In genomic region chr6:6005762-6006431, GRCm38 (mm10) we compare ENCODE assay signal across 8 mouse cellular contexts.
DNase-seq lines count a peak whose midpoint lies in the region; ATAC-seq and TF ChIP-seq lines count a peak whose summit lies in the region.

No protein-coding gene starts in this region.

- H3K27ac ChIP-seq in hindbrain, postnatal 0 days, result no peak overlapping the region

- H3K9me3 ChIP-seq in hindbrain, postnatal 0 days (ENCODE audit: low read length), result no peaks in the 10 kb centered on the region

- H3K4me3 ChIP-seq in hindbrain, postnatal 0 days (ENCODE audit: low read length), result peak overlapping the region; percentile 57

- peak overlapping the region; percentile 92 for H3K4me2 ChIP-seq in hindbrain, postnatal 0 days (ENCODE audit: low read depth, low read length)

- H3K27me3 ChIP-seq in hindbrain, postnatal 0 days (ENCODE audit: insufficient read depth, low read length), result no peaks in the 10 kb centered on the region

- H3K9ac ChIP-seq in hindbrain, postnatal 0 days (replicated peaks; ENCODE audit: low read length), result peak overlapping the region; percentile 41; the same call in 1 of the 2 replicates

- H3K36me3 ChIP-seq in hindbrain, postnatal 0 days (ENCODE audit: insufficient read depth, low read length), result no peaks in the 10 kb centered on the region

- TF ChIP-seq CTCF in hindbrain, postnatal 0 days (IDR thresholded peaks at IDR 0.05; ENCODE audit: low read depth), result peak; percentile 96

- no peaks in the 10 kb centered on the region for H3K4me1 ChIP-seq in hindbrain, postnatal 0 days (ENCODE audit: insufficient read depth, low read length)

- peak; percentile 51 to 66 for DNase-seq in adrenal gland, adult 18-20 months (ENCODE audit: low spot score in 2 of 2)
- DNase-seq in gastrocnemius, postnatal 10 days, result peak; percentile 69
- DNase-seq in hindbrain, postnatal 0 days (ENCODE audit: low spot score), result peak; percentile 91
- peak; percentile 73 to 77 for DNase-seq in left cerebral cortex, adult 18-20 months (ENCODE audit: low spot score in 2 of 2)
- peak; percentile 78 for DNase-seq in lung, postnatal 36 days
- peak; percentile 71 for DNase-seq in right cerebral cortex, adult 18-20 months
- peak; percentile 56 to 81 for DNase-seq in urinary bladder, postnatal 4 days (ENCODE audit: low spot score in 2 of 2)

- ATAC-seq in common myeloid progenitor, adult 5-6 weeks (replicated peaks; ENCODE audit: low read depth, poor library complexity, severe bottlenecking), result peak; percentile 99
- peak; percentile 93 for ATAC-seq in hindbrain, postnatal 0 days

- WGBS in hindbrain, postnatal 0 days, result 3% methylated on average over 42 of the region's 42 CpGs
